Mouse (Mus musculus): ENCODE data around the gene Sgms2.

DNA sequence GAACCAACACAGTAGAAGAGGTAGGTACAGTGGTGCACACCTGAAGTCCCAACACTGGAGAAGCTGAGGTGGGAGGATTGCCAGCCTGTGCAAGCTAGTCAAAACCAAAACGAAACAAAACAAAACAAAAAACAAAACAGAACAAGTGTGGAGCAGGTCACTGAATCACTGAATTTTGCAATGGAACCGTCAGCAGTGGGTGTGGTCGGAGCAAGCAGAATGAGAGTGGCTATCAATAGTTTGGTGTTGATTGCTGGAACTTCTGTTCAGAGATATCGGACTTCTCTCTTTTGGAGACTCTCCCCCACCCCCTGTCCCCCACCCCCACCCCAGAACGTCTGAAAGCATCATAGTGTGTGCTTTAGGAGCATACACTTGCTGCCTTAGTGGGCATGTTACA, 33.0 kb upstream of the Sgms2 start:
- TF ChIP-seq CTCF (conservative IDR thresholded peaks at IDR 0.05; ENCODE audit: insufficient read depth, insufficient read length, low read depth, low read length) (no peak), POLR2A (IDR thresholded peaks at IDR 0.05; ENCODE audit: low read depth, low read length) (no peak)

All from kidney, adult 2 months (tissue).